Mouse (Mus musculus) liver, embryonic 16.5 days (tissue): ENCODE data around the gene Tprn. TPM values are rescaled to one million over a fixed set of nuclear protein-coding genes. Genes with fewer than 3 reads are reported as not detected.
A peak's percentile ranks its signal among the peaks of the same experiment; 100 is the strongest.

Experiments
- ATAC-seq: fragments of 200-750 bp; cut with Nextera tagmentation; 2 replicates; pipeline ENCODE4 v1.8.0; 2017; ENCODE audit warnings: low read depth, mild to moderate bottlenecking, moderate number of reproducible peaks, moderate library complexity
- H3K27ac ChIP-seq: fragments of 300-500 bp; sonication (generic); 2 replicates; pipeline ENCODE4 v1.5.1; 2014; ENCODE audit warnings: mild to moderate bottlenecking, low read length
- H3K27me3 ChIP-seq: fragments of 300-500 bp; sonication (generic); 2 replicates; pipeline ENCODE4 v1.6.1; 2014; ENCODE audit warnings: low read depth, low read length, mixed read lengths; ENCODE audit not compliant: control insufficient read depth, insufficient read depth
- H3K36me3 ChIP-seq: fragments of 300-500 bp; sonication (generic); 2 replicates; pipeline ENCODE4 v1.6.1; 2014; ENCODE audit warnings: mild to moderate bottlenecking; ENCODE audit not compliant: control insufficient read depth, insufficient read depth
- H3K4me1 ChIP-seq: fragments of 300-500 bp; sonication (generic); 2 replicates; pipeline ENCODE4 v1.6.1; 2014; ENCODE audit warnings: low read depth, low read length, mixed read lengths; ENCODE audit not compliant: control insufficient read depth
- H3K4me2 ChIP-seq: fragments of 300-500 bp; sonication (generic); 2 replicates; pipeline ENCODE4 v1.6.1; 2014; ENCODE audit warnings: low read depth, low read length, mixed read lengths
- H3K4me3 ChIP-seq: fragments of 300-500 bp; sonication (generic); 2 replicates; pipeline ENCODE4 v1.5.1; 2014; ENCODE audit warnings: low read depth, mild to moderate bottlenecking, low read length
- H3K9ac ChIP-seq: fragments of 300-500 bp; sonication (generic); 2 replicates; pipeline ENCODE4 v1.6.1; 2014; ENCODE audit warnings: low read depth, low read length
- H3K9me3 ChIP-seq: fragments of 300-500 bp; sonication (generic); replicated peaks from 2 replicates; pipeline ENCODE4 v1.6.1; 2016; ENCODE audit warnings: low read length; ENCODE audit not compliant: control insufficient read depth
- WGBS: fragments of 180-500 bp; shearing (Covaris S2); extraction: QIAGEN DNeasy Blood & Tissue Kit; methylation state at CpG from one replicate; pipeline ENCODE4 v1.1.7; 2014; ENCODE audit not compliant: insufficient replicate concordance; 5-methylcytosine and 5-hydroxymethylcytosine counted together
- polyA plus RNA-seq: library from polyadenylated mRNA; unstranded; fragments of >200 nt; fragmentation: Nextera tagmentation; extraction: Ambion mirVana; gene quantifications from 2 replicates; pipeline ENCODE4 v1.2.1, GENCODE M21; 2015

Gene Tprn
- polyA plus RNA-seq, 1 experiment from 2014 or later = 4.7 TPM

DNA sequence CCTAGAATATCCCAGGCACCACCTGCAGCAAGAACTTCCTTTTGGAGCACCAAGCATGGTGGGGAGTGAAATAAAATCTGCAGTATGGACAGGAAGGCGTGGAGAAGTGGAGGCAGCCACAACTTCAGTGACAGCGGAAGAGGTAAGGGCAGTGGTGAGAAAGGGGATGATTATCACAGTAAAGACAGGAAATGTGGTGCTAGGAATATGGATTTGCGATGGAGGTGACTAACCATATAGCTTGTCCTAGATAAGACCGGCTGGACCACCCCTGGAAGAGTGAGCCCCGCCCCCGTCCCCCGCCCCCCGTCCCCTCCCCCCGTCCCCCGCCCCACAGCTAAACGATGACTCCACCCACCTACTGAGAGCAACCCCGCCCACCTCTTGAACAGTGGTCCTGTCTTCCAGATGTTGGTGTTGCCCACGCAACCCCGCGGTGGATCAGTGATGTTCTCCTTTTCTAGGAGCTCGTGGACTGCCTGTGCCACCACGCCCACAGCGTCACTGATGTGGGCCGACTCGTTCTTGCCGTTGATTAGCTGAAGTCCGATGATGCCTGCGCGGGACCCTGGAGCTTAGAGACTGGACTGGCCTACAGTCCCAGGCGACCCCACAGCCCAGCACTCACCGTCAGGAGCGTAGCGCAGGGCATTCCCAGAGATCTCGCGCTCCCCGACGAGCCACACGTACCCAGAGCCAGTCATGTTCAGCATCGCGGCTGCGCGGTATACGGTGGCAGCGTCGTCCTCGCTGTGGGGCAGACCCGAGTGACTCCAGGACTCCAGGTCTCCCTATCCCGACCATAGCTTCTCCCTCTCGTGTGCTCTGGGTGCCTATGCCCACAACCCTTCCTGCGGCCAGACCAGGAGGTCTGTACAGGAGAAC lies 42.5 kb downstream of the Tprn start:
- Histone ChIP-seq H3K36me3 (no peaks in the 10 kb centered on the region), H3K9ac (no peak overlapping the region), H3K9me3 (no peaks in the 10 kb centered on the region), H3K4me3 (peak overlapping the region; percentile 25; the same call in 1 of the 2 replicates), H3K4me2 (peak overlapping the region; percentile 57), H3K27me3 (peaks cover 47% of the 10 kb centered on the region), H3K27ac (no peak overlapping the region), H3K4me1 (no peaks in the 10 kb centered on the region)
- 1% methylated on average over 44 of the region's 45 CpGs for WGBS
- no peak for ATAC-seq

DNA sequence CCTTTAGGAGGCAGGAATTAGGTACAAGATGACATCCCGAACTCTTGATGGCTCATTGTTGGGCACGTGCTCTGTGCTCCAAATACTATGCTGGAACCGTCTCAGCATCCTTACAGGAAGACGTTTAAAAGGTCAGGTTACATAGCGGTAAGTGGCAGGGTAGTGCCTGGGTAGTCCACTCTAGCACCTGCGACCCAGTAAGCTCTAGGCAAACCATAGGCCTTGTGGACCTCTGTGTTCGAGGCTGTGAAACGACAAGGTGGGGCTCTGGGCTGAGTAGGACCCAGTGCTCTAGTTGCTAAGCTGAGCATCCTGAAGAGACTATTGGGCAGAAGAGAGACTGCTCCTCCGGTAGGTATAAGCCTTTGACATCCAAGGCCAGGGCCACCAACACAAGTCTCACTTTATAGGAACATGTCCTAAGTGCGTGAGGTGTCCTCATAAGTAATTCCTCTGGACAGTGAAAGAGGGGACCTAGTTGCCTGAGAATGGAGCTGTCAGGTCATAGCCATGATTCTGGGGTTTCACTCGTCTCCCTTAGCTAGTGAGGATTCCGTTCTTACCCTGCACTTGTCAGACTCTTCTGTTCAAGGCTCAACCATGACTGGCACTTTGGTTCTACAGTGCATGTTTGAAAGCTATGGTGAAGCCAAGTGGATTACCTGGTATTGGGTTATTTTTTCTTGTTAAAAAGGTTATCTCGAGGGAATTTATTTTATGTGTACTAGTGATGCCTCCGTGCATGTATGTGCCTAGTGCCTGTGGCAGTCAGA lies 43.4 kb downstream of the Tprn start:
- H3K4me3 ChIP-seq = no peak overlapping the region
- no peaks in the 10 kb centered on the region for H3K9me3 ChIP-seq
- no peak overlapping the region for H3K27ac ChIP-seq
- H3K4me1 ChIP-seq = no peaks in the 10 kb centered on the region
- peaks cover 55% of the 10 kb centered on the region for H3K27me3 ChIP-seq
- H3K36me3 ChIP-seq = no peaks in the 10 kb centered on the region
- H3K4me2 ChIP-seq = peak overlapping the region; percentile 57; the same call in 1 of the 2 replicates
- ATAC-seq = no peak
- no peak overlapping the region for H3K9ac ChIP-seq
- WGBS = 41% methylated on average over 14 of the region's 14 CpGs

DNA sequence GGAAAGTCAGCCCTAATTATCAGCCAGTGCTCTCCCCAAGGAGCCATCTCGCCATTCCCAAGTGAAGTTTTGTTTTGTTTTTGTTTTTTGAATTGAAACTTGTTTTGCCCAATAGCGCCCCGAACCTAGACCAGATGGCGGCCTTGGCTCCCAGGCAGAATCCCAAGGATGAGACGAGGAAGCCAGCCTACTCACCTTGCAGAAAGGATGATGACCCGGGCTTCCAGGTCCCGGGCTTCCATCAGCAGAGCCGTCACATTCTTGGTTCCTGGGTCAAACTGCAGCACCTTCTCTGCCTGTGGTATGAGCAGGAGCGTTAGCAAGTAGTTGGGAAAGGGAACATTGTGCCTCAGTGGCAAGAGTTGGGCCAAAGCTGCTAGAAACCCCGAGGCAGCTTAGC lies 47.8 kb downstream of the Tprn start:
- Histone ChIP-seq H3K9ac (no peak overlapping the region), H3K9me3 (no peaks in the 10 kb centered on the region), H3K36me3 (no peaks in the 10 kb centered on the region), H3K4me3 (no peak overlapping the region), H3K4me1 (no peaks in the 10 kb centered on the region), H3K4me2 (no peak overlapping the region), H3K27ac (no peak overlapping the region), H3K27me3 (peaks cover 66% of the 10 kb centered on the region)
- no peak for ATAC-seq
- WGBS = 43% methylated on average over 10 of the region's 10 CpGs

DNA sequence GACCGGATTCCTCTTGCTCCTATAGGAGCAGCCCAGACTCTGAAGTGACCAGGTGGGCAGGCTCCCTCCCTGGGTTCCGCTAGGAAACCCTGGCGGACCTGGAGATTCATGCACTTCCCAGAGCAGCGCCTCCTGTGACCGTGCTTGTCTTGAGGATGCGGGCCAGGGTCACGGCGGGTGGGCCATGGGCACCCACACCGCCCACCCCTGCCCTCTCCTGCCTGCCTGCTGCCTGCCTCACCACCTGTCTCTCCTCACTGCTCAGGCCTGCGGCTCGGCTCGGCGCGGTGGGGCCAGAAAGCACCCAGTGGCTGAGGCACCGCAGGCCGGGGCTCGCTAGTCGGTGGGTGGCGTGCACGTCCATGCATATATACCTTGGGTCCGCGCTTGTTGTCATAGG lies 48.6 kb downstream of the Tprn start:
- peaks cover 58% of the 10 kb centered on the region for H3K27me3 ChIP-seq
- no peak for ATAC-seq
- H3K9ac ChIP-seq = no peak overlapping the region
- no peaks in the 10 kb centered on the region for H3K4me1 ChIP-seq
- H3K9me3 ChIP-seq = no peaks in the 10 kb centered on the region
- H3K4me3 ChIP-seq = no peak overlapping the region
- H3K4me2 ChIP-seq = no peak overlapping the region
- H3K36me3 ChIP-seq = no peaks in the 10 kb centered on the region
- H3K27ac ChIP-seq = no peak overlapping the region
- 2% methylated on average over 22 of the region's 22 CpGs for WGBS

DNA sequence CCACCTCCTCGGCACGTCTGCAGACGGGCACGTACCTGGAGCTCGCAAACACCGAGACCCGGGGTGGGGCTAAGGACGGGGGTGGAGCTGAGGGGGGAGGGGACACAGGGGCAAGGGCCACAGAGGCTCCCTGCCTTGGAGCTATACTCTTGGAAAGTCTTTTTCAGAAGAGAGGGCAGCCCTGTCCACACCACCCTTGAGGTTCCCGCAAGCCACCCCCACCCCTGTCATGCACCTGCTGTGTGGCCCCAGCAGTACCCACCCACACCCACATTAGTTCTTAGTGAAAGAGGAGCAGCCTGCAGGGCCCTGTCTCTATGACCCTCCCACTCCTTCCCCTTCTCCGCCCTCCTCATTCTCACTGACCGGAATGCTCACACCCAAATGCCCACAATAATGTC lies 49.1 kb downstream of the Tprn start:
- 6% methylated on average over 11 of the region's 11 CpGs for WGBS
- no peaks in the 10 kb centered on the region for H3K9me3 ChIP-seq
- ATAC-seq = no peak
- H3K36me3 ChIP-seq = no peaks in the 10 kb centered on the region
- no peak overlapping the region for H3K4me3 ChIP-seq
- H3K27ac ChIP-seq = no peak overlapping the region
- no peaks in the 10 kb centered on the region for H3K4me1 ChIP-seq
- no peak overlapping the region for H3K4me2 ChIP-seq
- peaks cover 53% of the 10 kb centered on the region for H3K27me3 ChIP-seq
- H3K9ac ChIP-seq = no peak overlapping the region

DNA sequence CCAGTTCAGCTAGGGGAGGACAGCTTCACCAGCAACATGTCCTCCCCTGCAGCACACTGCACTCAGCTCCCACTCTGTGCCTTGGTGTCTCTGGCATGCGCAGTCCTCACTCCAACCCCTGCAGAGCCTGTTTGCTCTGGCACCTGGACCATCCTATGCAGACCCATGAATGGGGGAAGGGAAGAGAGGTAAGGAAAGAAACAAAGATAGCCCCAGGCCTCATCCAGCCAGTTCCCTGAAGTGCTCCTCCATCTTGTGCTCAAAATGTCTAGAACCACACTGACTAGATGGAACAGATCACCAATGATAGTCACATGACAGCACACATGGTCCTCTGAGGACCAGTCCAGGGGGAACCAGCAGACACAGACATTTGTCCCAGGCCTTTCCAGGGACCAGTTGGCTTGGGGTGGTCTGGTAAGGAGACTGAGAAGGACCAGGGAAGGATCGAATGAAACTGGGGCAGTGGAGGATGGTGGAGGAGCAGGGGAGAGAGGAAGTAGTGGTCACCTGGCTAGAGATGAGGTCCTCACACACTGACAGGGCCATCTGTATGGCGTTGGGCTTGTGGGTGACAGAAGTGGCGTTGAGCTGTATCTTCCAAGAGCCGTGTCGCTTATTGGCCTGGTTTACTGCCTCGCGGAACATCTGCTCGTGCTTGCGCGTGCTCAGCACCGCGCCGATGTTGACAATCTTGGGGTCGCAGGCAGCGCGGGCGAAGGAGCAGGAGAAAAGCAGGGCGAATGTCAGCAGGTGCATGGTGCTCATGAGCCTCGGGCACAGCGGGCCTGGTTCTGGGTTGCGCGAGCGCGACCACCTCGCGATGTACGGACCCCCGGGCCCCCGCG lies 55.9 kb downstream of the Tprn start:
- WGBS = 6% methylated on average over 31 of the region's 31 CpGs

DNA sequence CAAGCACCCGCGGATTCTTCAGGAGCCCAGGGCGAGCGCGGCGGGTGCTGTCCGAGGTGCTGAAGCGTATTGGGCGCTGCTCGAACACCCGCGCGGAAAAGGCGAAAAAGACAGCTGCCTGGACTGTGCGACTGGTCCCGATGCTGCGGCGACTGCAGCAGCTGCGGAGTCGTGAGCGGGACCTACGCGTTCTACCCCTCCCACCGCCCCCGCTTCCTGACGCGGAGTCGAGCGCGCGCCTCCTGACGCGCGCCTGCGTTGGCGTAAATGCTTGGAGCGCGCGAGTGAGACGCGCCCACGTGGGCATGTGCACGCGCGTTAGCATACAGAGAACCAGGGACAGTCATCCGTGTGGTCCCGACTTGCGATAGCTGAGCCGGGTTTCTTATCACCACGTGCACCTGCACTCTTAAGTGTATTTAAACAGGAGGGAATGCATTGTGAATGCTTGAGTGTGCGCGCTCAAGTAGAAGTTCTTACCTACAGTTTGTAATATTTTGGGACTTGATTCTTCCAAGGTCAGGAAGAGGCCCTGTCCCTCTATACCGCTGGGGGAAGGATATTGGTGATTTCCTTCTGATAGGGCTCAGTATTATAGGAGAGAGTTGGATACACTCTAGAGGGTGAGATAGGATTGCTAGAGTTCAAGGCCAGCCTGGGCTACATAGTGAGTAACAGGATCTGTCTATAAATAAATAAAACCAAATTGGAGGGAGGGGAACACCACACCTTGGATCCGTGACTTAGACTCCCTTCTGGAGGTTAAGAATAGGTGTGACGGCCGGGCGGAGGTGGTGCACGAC lies 56.8 kb downstream of the Tprn start, which contains the start of gene Grin1:
Grin1 (minus strand) TSS at position 217 of the 803 bp plus-strand sequence.
- no peak for ATAC-seq
- H3K4me3 ChIP-seq = peak within 1 kb of the TSS; percentile 9; the same call in 1 of the 2 replicates
- no peak within 1 kb of the TSS for H3K9ac ChIP-seq
- H3K4me1 ChIP-seq = no peaks in the 10 kb centered on the region
- 9% methylated on average over 58 of the region's 58 CpGs for WGBS
- H3K27ac ChIP-seq = no peak within 1 kb of the TSS
- H3K27me3 ChIP-seq = peaks cover 30% of the 10 kb centered on the region
- H3K36me3 ChIP-seq = no peaks in the 10 kb centered on the region
- H3K4me2 ChIP-seq = peak within 1 kb of the TSS; percentile 23; the same call in 1 of the 2 replicates
- no peaks in the 10 kb centered on the region for H3K9me3 ChIP-seq

More for the DNA sequence above, 55.9 kb downstream of the Tprn start:
- no peak for ATAC-seq
- Histone ChIP-seq H3K4me3 (no peak overlapping the region), H3K9me3 (no peaks in the 10 kb centered on the region), H3K27ac (no peak overlapping the region), H3K4me1 (no peaks in the 10 kb centered on the region), H3K27me3 (peaks cover 32% of the 10 kb centered on the region), H3K9ac (no peak overlapping the region), H3K4me2 (peak overlapping the region; percentile 23; the same call in 1 of the 2 replicates), H3K36me3 (no peaks in the 10 kb centered on the region)
